Mouse (Mus musculus): ENCODE data around the gene Aldh1a1. TPM values are rescaled to one million over a fixed set of nuclear protein-coding genes. Genes with fewer than 3 reads are reported as not detected.
"Not testable (repeated sequence)": the region's sequence is repeated elsewhere in the genome, so short reads cannot be mapped to it uniquely, and the experiment has no call there.

Gene Aldh1a1
- total RNA-seq (2021): 10 to 100 TPM; 33.9 to 40.9 TPM
- long read RNA-seq, experiment 1, transcript Aldh1a1-206 (16 exons, 2,358 nt): major isoform, 32 of 73 reads
- long read RNA-seq, experiment 1, partial matches to known transcripts: 1 of 73 reads
- long read RNA-seq, experiment 1, other reads (novel, unspliced or antisense): 37 of 73 reads
- long read RNA-seq, experiment 2, transcript Aldh1a1-201 (13 exons, 2,053 nt): minor isoform, 8 of 62 reads
- long read RNA-seq, experiment 2, transcript Aldh1a1-206 (16 exons, 2,358 nt): major isoform, 17 of 62 reads
- long read RNA-seq, experiment 2, partial matches to known transcripts: 3 of 62 reads
- long read RNA-seq, experiment 2, other reads (novel, unspliced or antisense): 33 of 62 reads

- intact Hi-C loops (cut with DNase I): no loop called here
- peak in 1 of 2 experiments; percentile 29 for DNase-seq (ENCODE audit: low spot score in 2 of 2)
Measured at GRCm38 (mm10) chr19:20492491-20492890, at the start of gene Aldh1a1. Aldh1a1 (plus strand) TSS chr19:20492715.

GRCm38 (mm10) chr19:20447807-20448206 is 44.7 kb upstream of the Aldh1a1 start:
- intact Hi-C loops (cut with DNase I): loop anchor here (10.0 kb wide), 1 partner anchor 317 kb away; no protein-coding TSS in a partner anchor
- no peak for DNase-seq (ENCODE audit: low spot score in 2 of 2)

GRCm38 (mm10) chr19:20449546-20449945 is 43.0 kb upstream of the Aldh1a1 start:
- intact Hi-C loops (cut with DNase I): loop anchor here (10.0 kb wide), 1 partner anchor 315 kb away; no protein-coding TSS in a partner anchor
- DNase-seq (ENCODE audit: low spot score in 2 of 2): peak; percentile 54

GRCm38 (mm10) chr19:20451045-20451444 is 41.5 kb upstream of the Aldh1a1 start:
- intact Hi-C loops (cut with DNase I): loop anchor here (5.0 kb wide), 1 partner anchor 271 kb away; no protein-coding TSS in a partner anchor
- no peak for DNase-seq (ENCODE audit: low spot score in 2 of 2)

GRCm38 (mm10) chr19:20484497-20484896 is 8.0 kb upstream of the Aldh1a1 start:
- no peak for DNase-seq (ENCODE audit: low spot score in 2 of 2)
- intact Hi-C loops (cut with DNase I): no loop called here

GRCm38 (mm10) chr19:20491950-20492349 is 565 bp upstream of the Aldh1a1 start:
- intact Hi-C loops (cut with DNase I): no loop called here
- DNase-seq (ENCODE audit: low spot score in 2 of 2): peak in 1 of 2 experiments; percentile 19

- no peak for DNase-seq (ENCODE audit: low spot score in 2 of 2)
- intact Hi-C loops (cut with DNase I): no loop called here
Measured at GRCm38 (mm10) chr19:20496476-20496875, 4.0 kb downstream of the Aldh1a1 start.

GRCm38 (mm10) chr19:20505359-20505758 is 12.8 kb downstream of the Aldh1a1 start:
- intact Hi-C loops (cut with DNase I): no loop called here
- DNase-seq (ENCODE audit: low spot score in 2 of 2): peak in 1 of 2 experiments; percentile 23

GRCm38 (mm10) chr19:20506936-20507615 is 14.6 kb downstream of the Aldh1a1 start:
- DNase-seq (ENCODE audit: low spot score in 2 of 2): no peak
- intact Hi-C loops (cut with DNase I): no loop called here

- intact Hi-C loops (cut with DNase I): no loop called here
- DNase-seq (ENCODE audit: low spot score in 2 of 2): no peak
Measured at GRCm38 (mm10) chr19:20508609-20509008, 16.1 kb downstream of the Aldh1a1 start.

- intact Hi-C loops (cut with DNase I): no loop called here
Measured at GRCm38 (mm10) chr19:20511971-20512370, 19.5 kb downstream of the Aldh1a1 start.

GRCm38 (mm10) chr19:20513181-20513580 is 20.7 kb downstream of the Aldh1a1 start:
- no peak for DNase-seq (ENCODE audit: low spot score in 2 of 2)
- intact Hi-C loops (cut with DNase I): no loop called here

More at GRCm38 (mm10) chr19:20511971-20512370, 19.5 kb downstream of the Aldh1a1 start:
- no peak for DNase-seq (ENCODE audit: low spot score in 2 of 2)

- intact Hi-C loops (cut with DNase I): no loop called here
- DNase-seq (ENCODE audit: low spot score in 2 of 2): no peak
Measured at GRCm38 (mm10) chr19:20513688-20514361, 21.3 kb downstream of the Aldh1a1 start.

- no peak for DNase-seq (ENCODE audit: low spot score in 2 of 2)
- intact Hi-C loops (cut with DNase I): no loop called here
Measured at GRCm38 (mm10) chr19:20516481-20516880, 24.0 kb downstream of the Aldh1a1 start.

- DNase-seq (ENCODE audit: low spot score in 2 of 2); intact Hi-C loops (cut with DNase I): not testable (repeated sequence)
Measured at GRCm38 (mm10) chr19:20529156-20529555, 36.6 kb downstream of the Aldh1a1 start.

GRCm38 (mm10) chr19:20529921-20530696 is 37.6 kb downstream of the Aldh1a1 start:
- no peak for DNase-seq (ENCODE audit: low spot score in 2 of 2)
- intact Hi-C loops (cut with DNase I): loop anchor here (10.0 kb wide), 1 partner anchor 195 kb away; the partner anchor contains the start of gene Aldh1a7

GRCm38 (mm10) chr19:20536538-20536937 is 44.0 kb downstream of the Aldh1a1 start:
- peak; percentile 65 to 77 for DNase-seq (ENCODE audit: low spot score in 2 of 2)
- intact Hi-C loops (cut with DNase I): loop anchor here (10.0 kb wide), 1 partner anchor 188 kb away; the partner anchor contains the start of gene Aldh1a7

GRCm38 (mm10) chr19:20541044-20541443 is 48.5 kb downstream of the Aldh1a1 start:
- intact Hi-C loops (cut with DNase I): no loop called here
- no peak for DNase-seq (ENCODE audit: low spot score in 2 of 2)

GRCm38 (mm10) chr19:20541924-20542323 is 49.4 kb downstream of the Aldh1a1 start:
- no peak for DNase-seq (ENCODE audit: low spot score in 2 of 2)
- intact Hi-C loops (cut with DNase I): no loop called here

All from left cerebral cortex, postnatal 14 days (tissue).